Mouse (Mus musculus) adrenal gland, adult 18-20 months (tissue): Measurements from ENCODE around the gene Zfand3. TPM values are rescaled to one million over a fixed set of nuclear protein-coding genes. Genes with fewer than 3 reads are reported as not detected.

Experiments used
- DNase-seq, 2 experiments: peaks; one replicate each; pipeline ENCODE4 v3.0.0; 2021 to 2022; ENCODE audit warnings: low spot score in 2 of 2
- total RNA-seq, 2 experiments: library from RNA; stranded (reverse); gene quantifications; 1 replicate in 1 of 2; 2 replicates in 1 of 2; pipeline ENCODE4 v1.2.3; 2021

Gene Zfand3
- total RNA-seq, 2 experiments from 2014 or later = 162 to 171 TPM

- DNase-seq = no peak
Observed at GRCm38 (mm10) chr17:30046654-30047053, 42.1 kb downstream of the Zfand3 start.

GRCm38 (mm10) chr17:30051523-30052346, 47.2 kb downstream of the Zfand3 start:
- no peak for DNase-seq

- no peak for DNase-seq
Observed at GRCm38 (mm10) chr17:30052347-30052742, 47.8 kb downstream of the Zfand3 start.

- no peak for DNase-seq
Observed at GRCm38 (mm10) chr17:30053463-30053862, 48.9 kb downstream of the Zfand3 start.

- no peak for DNase-seq
Observed at GRCm38 (mm10) chr17:30053871-30054270, 49.3 kb downstream of the Zfand3 start.

GRCm38 (mm10) chr17:30056226-30056625, 51.7 kb downstream of the Zfand3 start:
- no peak for DNase-seq

- no peak for DNase-seq
Observed at GRCm38 (mm10) chr17:30058594-30058993, 54.1 kb downstream of the Zfand3 start.

- no peak for DNase-seq
Observed at GRCm38 (mm10) chr17:30059066-30059465, 54.5 kb downstream of the Zfand3 start.

GRCm38 (mm10) chr17:30061100-30061837, 56.7 kb downstream of the Zfand3 start:
- DNase-seq = no peak

GRCm38 (mm10) chr17:30063849-30064248, 59.3 kb downstream of the Zfand3 start:
- no peak for DNase-seq

GRCm38 (mm10) chr17:30064746-30065145, 60.2 kb downstream of the Zfand3 start:
- DNase-seq = no peak

- no peak for DNase-seq
Observed at GRCm38 (mm10) chr17:30069776-30070175, 65.2 kb downstream of the Zfand3 start.

- DNase-seq = no peak
Observed at GRCm38 (mm10) chr17:30070631-30071030, 66.1 kb downstream of the Zfand3 start.

- DNase-seq = no peak
Observed at GRCm38 (mm10) chr17:30072613-30073012, 68.1 kb downstream of the Zfand3 start.

- no peak for DNase-seq
Observed at GRCm38 (mm10) chr17:30075896-30076295, 71.4 kb downstream of the Zfand3 start.

- no peak for DNase-seq
Observed at GRCm38 (mm10) chr17:30084007-30084406, 79.5 kb downstream of the Zfand3 start.

GRCm38 (mm10) chr17:30086695-30087094, 82.2 kb downstream of the Zfand3 start:
- DNase-seq = no peak

- no peak for DNase-seq
Observed at GRCm38 (mm10) chr17:30088431-30088830, 83.9 kb downstream of the Zfand3 start.

- DNase-seq = no peak
Observed at GRCm38 (mm10) chr17:30090416-30090815, 85.9 kb downstream of the Zfand3 start.

GRCm38 (mm10) chr17:30093148-30093749, 88.7 kb downstream of the Zfand3 start:
- DNase-seq = no peak

- no peak for DNase-seq
Observed at GRCm38 (mm10) chr17:30097156-30097555, 92.6 kb downstream of the Zfand3 start.

GRCm38 (mm10) chr17:30097677-30098076, 93.1 kb downstream of the Zfand3 start:
- no peak for DNase-seq
